Comparison of ENCODE assay signal across 8 mouse cellular contexts in genomic region chr8:85027516-85027855, GRCm38 (mm10). TPM values are rescaled to one million over a fixed set of nuclear protein-coding genes. Genes with fewer than 3 reads are reported as not detected.
DNase-seq lines count a peak whose midpoint lies in the region; ATAC-seq and TF ChIP-seq lines count a peak whose summit lies in the region.

No protein-coding gene starts in this region.

- DNase-seq in left cerebral cortex, adult 2 months (ENCODE audit: extremely low spot score in 1 of 2, low spot score in 2 of 2) = no peak
- DNase-seq in left cerebral cortex, adult 8-10 months (ENCODE audit: low spot score in 2 of 2) = no peak
- peak; percentile 19 for DNase-seq in lung, postnatal 36 days
- no peak for DNase-seq in right cerebral cortex, adult 2 months (ENCODE audit: low spot score in 2 of 2)
- no peak for DNase-seq in cerebellum, adult 11 months

- intact Hi-C loops in left cerebral cortex, adult 2 months (cut with DNase I) = loop anchor here (5.0 kb wide), 2 partner anchors 45 to 50 kb away; partner anchors contain the start of genes Dhps and Junb

- peak overlapping the region; percentile 92 for H3K4me2 ChIP-seq in hindbrain, embryonic 13.5 days

- peaks cover 47% of the 10 kb centered on the region for H3K36me3 ChIP-seq in hindbrain, embryonic 13.5 days

- peak overlapping the region; percentile 93 for H3K4me3 ChIP-seq in left cerebral cortex, adult 2 months
- H3K4me3 ChIP-seq in bone marrow macrophage, adult 2 months (ENCODE audit: insufficient read depth, low read length) = peak overlapping the region; percentile 88
- peak overlapping the region; percentile 87 for H3K4me3 ChIP-seq in hindbrain, embryonic 13.5 days

- no peaks in the 10 kb centered on the region for H3K27me3 ChIP-seq in hindbrain, embryonic 13.5 days

- H3K4me1 ChIP-seq in bone marrow macrophage, adult 2 months (ENCODE audit: control insufficient read depth, insufficient read depth, low read length) = peaks cover 18% of the 10 kb centered on the region
- H3K4me1 ChIP-seq in hindbrain, embryonic 13.5 days (replicated peaks) = peaks cover 41% of the 10 kb centered on the region

- H3K9me3 ChIP-seq in hindbrain, embryonic 13.5 days = no peaks in the 10 kb centered on the region

- no peak for TF ChIP-seq CTCF in left cerebral cortex, adult 2 months (IDR thresholded peaks at IDR 0.05)
- TF ChIP-seq CTCF in bone marrow macrophage, adult 2 months (IDR thresholded peaks at IDR 0.05; ENCODE audit: low read depth, low read length) = no peak

- no peak for TF ChIP-seq POLR2A in bone marrow macrophage, adult 2 months (IDR thresholded peaks at IDR 0.05; ENCODE audit: borderline replicate concordance, low read depth, low read length)

- 2% methylated on average over 13 of the region's 13 CpGs for WGBS in hindbrain, embryonic 13.5 days

- H3K27ac ChIP-seq in left cerebral cortex, adult 2 months = peak overlapping the region; percentile 98
- H3K27ac ChIP-seq in bone marrow macrophage, adult 2 months (ENCODE audit: insufficient read depth, low read depth, low read length) = peak overlapping the region; percentile 63
- H3K27ac ChIP-seq in hindbrain, embryonic 13.5 days = peak overlapping the region; percentile 93

- ATAC-seq in hindbrain, embryonic 13.5 days (ENCODE audit: low FRiP score) = no peak
- no peak for ATAC-seq in inflammation-experienced regulatory T-cells, adult 6 months

- peak overlapping the region; percentile 100 for H3K9ac ChIP-seq in hindbrain, embryonic 13.5 days

RNA-seq across cellular contexts. Expression of gene Trir, which starts 0.9 kb away (rescaled TPM):
- total RNA-seq in left cerebral cortex, adult 2 months (2021) = 100 to 1,000 TPM; 124 to 132 TPM
- total RNA-seq in left cerebral cortex, adult 8-10 months (2022) = 100 to 1,000 TPM; 100 to 127 (median 115) TPM
- polyA plus RNA-seq in bone marrow macrophage, adult 2 months (2012; ENCODE audit: insufficient read depth, insufficient read length, missing spikeins) = 145 and 177 TPM in 2 replicates
- 139 and 141 TPM in 2 replicates for polyA plus RNA-seq in hindbrain, embryonic 13.5 days (2015; fragmentation: Nextera tagmentation; extraction: Ambion mirVana)
- polyA plus RNA-seq in inflammation-experienced regulatory T-cells, adult 6 months (2017; shearing (Covaris generic)) = 10 to 100 TPM; 17.8 to 31.0 (median 24.1) TPM

RNA-seq across cellular contexts. Expression of gene Asna1, which starts 2.4 kb away (rescaled TPM):
- 100 to 1,000 TPM; 122 to 124 TPM for total RNA-seq in left cerebral cortex, adult 2 months (2021)
- 100 to 1,000 TPM; 126 to 130 (median 127) TPM for total RNA-seq in left cerebral cortex, adult 8-10 months (2022)
- polyA plus RNA-seq in bone marrow macrophage, adult 2 months (2012; ENCODE audit: insufficient read depth, insufficient read length, missing spikeins) = 74.5 and 75.3 TPM in 2 replicates
- polyA plus RNA-seq in hindbrain, embryonic 13.5 days (2015; fragmentation: Nextera tagmentation; extraction: Ambion mirVana) = 151 and 157 TPM in 2 replicates
- 10 to 100 TPM; 50.0 to 67.9 (median 60.7) TPM for polyA plus RNA-seq in inflammation-experienced regulatory T-cells, adult 6 months (2017; shearing (Covaris generic))

RNA-seq across cellular contexts. Expression of gene Tnpo2, which starts 9.2 kb away (rescaled TPM):
- total RNA-seq in left cerebral cortex, adult 2 months (2021) = 100 to 1,000 TPM; 146 to 163 TPM
- 100 to 1,000 TPM; 134 to 186 (median 156) TPM for total RNA-seq in left cerebral cortex, adult 8-10 months (2022)
- 34.0 and 44.4 TPM in 2 replicates for polyA plus RNA-seq in bone marrow macrophage, adult 2 months (2012; ENCODE audit: insufficient read depth, insufficient read length, missing spikeins)
- polyA plus RNA-seq in hindbrain, embryonic 13.5 days (2015; fragmentation: Nextera tagmentation; extraction: Ambion mirVana) = 48.8 and 54.7 TPM in 2 replicates
- polyA plus RNA-seq in inflammation-experienced regulatory T-cells, adult 6 months (2017; shearing (Covaris generic)) = 10 to 100 TPM; 13.8 to 18.7 (median 16.5) TPM

RNA-seq across cellular contexts. Expression of gene Best2, which starts 13.2 kb away (rescaled TPM):
- total RNA-seq in left cerebral cortex, adult 2 months (2021) = not detected
- total RNA-seq in left cerebral cortex, adult 8-10 months (2022) = not detected
- not detected in 2 replicates for polyA plus RNA-seq in bone marrow macrophage, adult 2 months (2012; ENCODE audit: insufficient read depth, insufficient read length, missing spikeins)
- polyA plus RNA-seq in hindbrain, embryonic 13.5 days (2015; fragmentation: Nextera tagmentation; extraction: Ambion mirVana) = not detected in 2 replicates
- not detected for polyA plus RNA-seq in inflammation-experienced regulatory T-cells, adult 6 months (2017; shearing (Covaris generic))

RNA-seq across cellular contexts. Expression of gene Fbxw9, which starts 32.4 kb away (rescaled TPM):
- total RNA-seq in left cerebral cortex, adult 2 months (2021) = 10 to 100 TPM; 21.5 to 25.5 TPM
- total RNA-seq in left cerebral cortex, adult 8-10 months (2022) = 10 to 100 TPM; 20.1 to 22.0 (median 21.1) TPM
- 10.2 and 11.8 TPM in 2 replicates for polyA plus RNA-seq in bone marrow macrophage, adult 2 months (2012; ENCODE audit: insufficient read depth, insufficient read length, missing spikeins)
- polyA plus RNA-seq in hindbrain, embryonic 13.5 days (2015; fragmentation: Nextera tagmentation; extraction: Ambion mirVana) = 59.2 and 66.2 TPM in 2 replicates
- 1 to 10 TPM; 2.3 to 4.8 (median 2.9) TPM for polyA plus RNA-seq in inflammation-experienced regulatory T-cells, adult 6 months (2017; shearing (Covaris generic))
